Mouse (Mus musculus) lung, embryonic 16.5 days (tissue): Measurements from ENCODE around the gene Adgre4. TPM values are rescaled to one million over a fixed set of nuclear protein-coding genes. Genes with fewer than 3 reads are reported as not detected.
"Not testable (repeated sequence)": the region's sequence is repeated elsewhere in the genome, so short reads cannot be mapped to it uniquely, and the experiment has no call there.

Experiments
- ATAC-seq: fragments of 200-750 bp; cut with Nextera tagmentation; 2 replicates; pipeline ENCODE4 v1.8.0; 2017; ENCODE audit warnings: low read depth, mild to moderate bottlenecking, moderate library complexity
- H3K27ac ChIP-seq: fragments of 300-500 bp; sonication (generic); 2 replicates; pipeline ENCODE4 v1.5.1; 2014; ENCODE audit warnings: mild to moderate bottlenecking, control low read depth, low read length
- H3K27me3 ChIP-seq: fragments of 300-500 bp; sonication (generic); 2 replicates; pipeline ENCODE4 v1.6.1; 2014; ENCODE audit warnings: low read depth, low read length, mixed read lengths; ENCODE audit not compliant: control insufficient read depth, insufficient read depth
- H3K36me3 ChIP-seq: fragments of 300-500 bp; sonication (generic); 2 replicates; pipeline ENCODE4 v1.6.1; 2014; ENCODE audit warnings: low read length; ENCODE audit not compliant: control insufficient read depth, insufficient read depth
- H3K4me1 ChIP-seq: fragments of 300-500 bp; sonication (generic); replicated peaks from 2 replicates; pipeline ENCODE4 v1.6.1; 2014; ENCODE audit warnings: low read length, mixed read lengths; ENCODE audit not compliant: control insufficient read depth, insufficient read depth
- H3K4me2 ChIP-seq: fragments of 300-500 bp; sonication (generic); 2 replicates; pipeline ENCODE4 v1.6.1; 2014; ENCODE audit warnings: low read depth, low read length, control low read depth
- H3K4me3 ChIP-seq: fragments of 300-500 bp; sonication (generic); 2 replicates; pipeline ENCODE4 v1.5.1; 2014; ENCODE audit warnings: mild to moderate bottlenecking, low read length, control low read depth
- H3K9ac ChIP-seq: fragments of 300-500 bp; sonication (generic); 2 replicates; pipeline ENCODE4 v1.6.1; 2014; ENCODE audit warnings: low read length, control low read depth
- H3K9me3 ChIP-seq: fragments of 300-500 bp; sonication (generic); 2 replicates; pipeline ENCODE4 v1.6.1; 2016; ENCODE audit warnings: low read length; ENCODE audit not compliant: control insufficient read depth
- WGBS: fragments of 180-500 bp; shearing (Covaris S2); extraction: QIAGEN DNeasy Blood & Tissue Kit; methylation state at CpG from one replicate; pipeline ENCODE4 v1.1.7; 2014; 5-methylcytosine and 5-hydroxymethylcytosine counted together
- polyA plus RNA-seq: library from polyadenylated mRNA; unstranded; fragments of >200 nt; fragmentation: Nextera tagmentation; extraction: Ambion mirVana; gene quantifications from 2 replicates; pipeline ENCODE4 v1.2.1, GENCODE M21; 2015

Adgre4 gene
- polyA plus RNA-seq, 1 experiment from 2014 or later = 0.16 TPM

- H3K4me3 ChIP-seq = no peak overlapping the region
- H3K4me2 ChIP-seq = no peak overlapping the region
- no peak overlapping the region for H3K27ac ChIP-seq
- H3K9ac ChIP-seq = no peak overlapping the region
- H3K4me1 ChIP-seq = no peaks in the 10 kb centered on the region
- H3K27me3 ChIP-seq = no peaks in the 10 kb centered on the region
- no peak for ATAC-seq
- H3K36me3 ChIP-seq = no peaks in the 10 kb centered on the region
- H3K9me3 ChIP-seq = no peaks in the 10 kb centered on the region
Measured at GRCm38 (mm10) chr17:55813642-55814041, 63.9 kb downstream of the Adgre4 start.

DNA sequence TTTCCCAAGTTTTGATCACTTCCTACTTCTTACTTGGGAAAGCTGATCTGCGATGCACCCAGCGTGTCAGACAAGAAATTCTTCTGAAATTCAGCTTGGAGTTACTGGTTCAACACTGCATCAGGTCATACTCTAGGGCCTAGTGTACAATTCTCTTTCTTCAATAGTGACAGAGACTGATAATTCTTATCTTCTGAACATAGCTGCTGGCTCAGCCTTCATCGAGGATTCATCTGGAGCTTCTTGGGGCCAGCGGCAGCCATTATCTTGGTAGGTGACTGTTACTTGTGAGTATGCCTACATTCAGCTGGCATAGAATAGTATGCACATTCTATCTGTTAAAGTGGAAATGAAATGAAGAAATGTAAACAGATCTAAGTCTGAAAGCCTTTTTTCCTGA, 67.1 kb downstream of the Adgre4 start:
- H3K27me3 ChIP-seq = no peaks in the 10 kb centered on the region

GRCm38 (mm10) chr17:55821566-55821965, 71.8 kb downstream of the Adgre4 start:
- H3K36me3 ChIP-seq = no peaks in the 10 kb centered on the region
- H3K9ac ChIP-seq = no peak overlapping the region

More for the DNA sequence above, 67.1 kb downstream of the Adgre4 start:
- H3K9ac ChIP-seq = no peak overlapping the region
- no peaks in the 10 kb centered on the region for H3K36me3 ChIP-seq
- ATAC-seq = no peak
- WGBS = 90% methylated on average over 4 of the region's 4 CpGs
- H3K9me3 ChIP-seq = no peaks in the 10 kb centered on the region
- H3K4me1 ChIP-seq = no peaks in the 10 kb centered on the region
- H3K4me2 ChIP-seq = no peak overlapping the region
- H3K27ac ChIP-seq = no peak overlapping the region
- H3K4me3 ChIP-seq = no peak overlapping the region

DNA sequence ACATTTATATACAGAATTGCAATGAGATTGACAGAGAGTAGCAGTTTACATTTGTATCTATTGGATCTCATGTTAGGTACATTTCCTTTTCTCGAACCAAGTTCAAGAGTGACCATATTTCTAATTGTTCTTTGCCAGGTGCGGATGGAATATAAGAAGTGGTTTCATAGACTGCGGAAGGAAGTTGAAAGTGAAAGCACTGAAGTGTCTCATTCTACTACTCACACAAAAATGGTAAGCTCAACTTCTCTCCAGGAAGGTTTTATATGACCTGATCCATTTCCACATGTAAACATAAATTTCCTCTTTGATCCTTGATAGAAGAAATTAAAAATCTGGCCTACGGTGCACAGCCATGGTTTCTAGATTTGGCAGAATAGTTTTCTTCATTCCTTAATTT, 93.3 kb downstream of the Adgre4 start:
- WGBS = 85% methylated on average over 4 of the region's 4 CpGs
- Histone ChIP-seq H3K9ac (no peak overlapping the region), H3K36me3 (no peaks in the 10 kb centered on the region), H3K4me1 (no peaks in the 10 kb centered on the region), H3K4me2 (no peak overlapping the region), H3K27ac (no peak overlapping the region), H3K4me3 (no peak overlapping the region), H3K27me3 (no peaks in the 10 kb centered on the region), H3K9me3 (no peaks in the 10 kb centered on the region)
- ATAC-seq = no peak

More at GRCm38 (mm10) chr17:55821566-55821965, 71.8 kb downstream of the Adgre4 start:
- Histone ChIP-seq H3K4me2 (no peak overlapping the region), H3K4me1 (no peaks in the 10 kb centered on the region), H3K27me3 (no peaks in the 10 kb centered on the region), H3K27ac (no peak overlapping the region), H3K9me3 (no peaks in the 10 kb centered on the region), H3K4me3 (no peak overlapping the region)
- no peak for ATAC-seq
- WGBS = 61% methylated on average over 1 of the region's 1 CpGs

DNA sequence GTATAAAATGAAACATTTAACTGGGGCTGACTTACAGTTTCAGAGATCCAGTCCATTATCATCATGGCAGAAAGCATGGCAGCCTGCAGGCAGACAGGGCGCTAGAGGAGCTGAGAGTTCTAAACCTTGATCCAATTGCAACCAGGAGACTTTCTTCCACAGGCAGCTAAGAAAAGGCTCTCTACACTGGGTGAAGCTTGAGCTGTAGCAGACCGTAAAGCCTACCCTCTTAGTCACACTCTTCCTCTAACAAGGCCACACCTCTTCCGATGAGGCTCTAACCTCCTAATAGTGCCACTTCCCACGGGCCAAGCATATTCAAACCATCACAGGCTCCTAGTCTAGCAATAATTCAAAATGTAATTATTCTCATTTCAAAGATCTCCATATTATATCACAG, 127.4 kb downstream of the Adgre4 start:
- Histone ChIP-seq H3K9ac (no peak overlapping the region), H3K9me3 (no peaks in the 10 kb centered on the region), H3K4me3 (no peak overlapping the region), H3K4me1 (peaks cover 6% of the 10 kb centered on the region; the same call in 1 of the 2 replicates), H3K27me3 (no peaks in the 10 kb centered on the region), H3K4me2 (no peak overlapping the region), H3K36me3 (no peaks in the 10 kb centered on the region), H3K27ac (no peak overlapping the region)
- no peak for ATAC-seq
- WGBS = 83% methylated on average over 4 of the region's 4 CpGs

- not testable (repeated sequence) for H3K4me1 ChIP-seq, H3K27me3 ChIP-seq, H3K36me3 ChIP-seq, H3K9me3 ChIP-seq, ATAC-seq
- peak overlapping the region; percentile 58 for H3K4me2 ChIP-seq
- H3K9ac ChIP-seq = peak overlapping the region; percentile 61
- peak overlapping the region; percentile 41; the same call in 1 of the 2 replicates for H3K27ac ChIP-seq
- H3K4me3 ChIP-seq = peak overlapping the region; percentile 59
- WGBS = 0% methylated on average over 6 of the region's 8 CpGs
Measured at GRCm38 (mm10) chr17:55878282-55878635, 128.5 kb downstream of the Adgre4 start.

GRCm38 (mm10) chr17:55878636-55879369, 129.0 kb downstream of the Adgre4 start, which contains the start of gene Zfp119a:
Zfp119a (minus strand) TSS chr17:55878930.
- peak; percentile 99 for ATAC-seq
- Histone ChIP-seq H3K9ac (peak within 1 kb of the TSS; percentile 70), H3K27ac (peak within 1 kb of the TSS; percentile 69), H3K4me2 (peak within 1 kb of the TSS; percentile 68), H3K4me3 (peak within 1 kb of the TSS; percentile 59)
- WGBS = under 1% methylated on average over 32 of the region's 53 CpGs
- H3K36me3 ChIP-seq, H3K27me3 ChIP-seq, H3K9me3 ChIP-seq, H3K4me1 ChIP-seq: not testable (repeated sequence)

- 43% methylated on average over 2 of the region's 2 CpGs for WGBS
- Histone ChIP-seq H3K9me3 (no peaks in the 10 kb centered on the region), H3K4me3 (no peak overlapping the region)
Measured at GRCm38 (mm10) chr17:55883631-55884030, 133.8 kb downstream of the Adgre4 start.

GRCm38 (mm10) chr17:55884912-55885311, 135.1 kb downstream of the Adgre4 start:
- Histone ChIP-seq H3K4me3 (no peak overlapping the region), H3K4me1 (no peaks in the 10 kb centered on the region), H3K4me2 (no peak overlapping the region), H3K27me3 (no peaks in the 10 kb centered on the region), H3K9ac (no peak overlapping the region), H3K27ac (no peak overlapping the region), H3K36me3 (no peaks in the 10 kb centered on the region), H3K9me3 (no peaks in the 10 kb centered on the region)
- WGBS = 50% methylated on average over 2 of the region's 2 CpGs
- no peak for ATAC-seq

More at GRCm38 (mm10) chr17:55883631-55884030, 133.8 kb downstream of the Adgre4 start:
- Histone ChIP-seq H3K27ac (no peak overlapping the region), H3K9ac (no peak overlapping the region), H3K36me3 (no peaks in the 10 kb centered on the region), H3K4me2 (no peak overlapping the region), H3K27me3 (no peaks in the 10 kb centered on the region), H3K4me1 (no peaks in the 10 kb centered on the region)
- ATAC-seq = no peak
